Mouse (Mus musculus) adrenal gland, postnatal 4 days (tissue): ENCODE results near the gene P2rx2. TPM values are rescaled to one million over a fixed set of nuclear protein-coding genes. Genes with fewer than 3 reads are reported as not detected.

Experiments used
- DNase-seq, 2 experiments: peaks; one replicate each; pipeline ENCODE4 v3.0.0; 2021 to 2022; ENCODE audit warnings: low spot score in 2 of 2, mixed read lengths in 2 of 2
- total RNA-seq, 2 experiments: library from RNA; stranded (reverse); gene quantifications; 2 replicates each; pipeline ENCODE4 v1.2.3; 2021

The P2rx2 gene
- total RNA-seq, 2 experiments from 2014 or later: 0.84 to 0.87 TPM

GRCm38 (mm10) chr5:110338792-110339191 is 4.2 kb downstream of the P2rx2 start:
- no peak for DNase-seq

- no peak for DNase-seq
Observed at GRCm38 (mm10) chr5:110330508-110330907, 12.5 kb downstream of the P2rx2 start.

- DNase-seq: no peak
Observed at GRCm38 (mm10) chr5:110313127-110313526, 29.9 kb downstream of the P2rx2 start.

GRCm38 (mm10) chr5:110308861-110309260 is 34.2 kb downstream of the P2rx2 start:
- no peak for DNase-seq

- DNase-seq: no peak
Observed at GRCm38 (mm10) chr5:110300591-110300990, 42.4 kb downstream of the P2rx2 start.

- no peak for DNase-seq
Observed at GRCm38 (mm10) chr5:110296637-110297036, 46.4 kb downstream of the P2rx2 start.

- DNase-seq: no peak
Observed at GRCm38 (mm10) chr5:110291649-110292048, 51.4 kb downstream of the P2rx2 start.

Other genes with a start within 250 kb of the P2rx2 start
- gene Gm35315, start 248.8 kb downstream of the P2rx2 start, total RNA-seq: under 1 TPM; 0.65 to 0.87 TPM
- under 1 TPM; 0.20 to 0.25 TPM for gene Plcxd1, start 243.2 kb downstream of the P2rx2 start, total RNA-seq
- gene Gtpbp6, start 235.0 kb downstream of the P2rx2 start, total RNA-seq: 10 to 100 TPM; 58.3 to 59.9 TPM
- 1 to 10 TPM; 7.6 to 8.2 TPM for gene Zfp605, start 233.1 kb downstream of the P2rx2 start, total RNA-seq
- 10 to 100 TPM; 48.3 to 54.5 TPM for gene Chfr, start 207.4 kb downstream of the P2rx2 start, total RNA-seq
- 10 to 100 TPM; 39.9 to 43.6 TPM for gene Golga3, start 166.5 kb downstream of the P2rx2 start, total RNA-seq
- gene Ankle2, start 112.2 kb downstream of the P2rx2 start, total RNA-seq: 10 to 100 TPM; 47.2 to 48.3 TPM
- 10 to 100 TPM; 48.1 to 49.0 TPM for gene Pgam5, start 73.3 kb downstream of the P2rx2 start, total RNA-seq
- gene Pxmp2, start 57.0 kb downstream of the P2rx2 start, total RNA-seq: 10 to 100 TPM; 12.9 to 16.3 TPM
- 10 to 100 TPM; 18.1 to 22.2 TPM for gene Pole, start 56.9 kb downstream of the P2rx2 start, total RNA-seq
- gene Lrcol1, start 1.5 kb upstream of the P2rx2 start, total RNA-seq: not detected
- gene Fbrsl1, start 105.3 kb upstream of the P2rx2 start, total RNA-seq: 10 to 100 TPM; 97.9 to 99.9 TPM
- gene Galnt9, start 201.1 kb upstream of the P2rx2 start, total RNA-seq: under 1 TPM; 0.76 to 0.85 TPM